Mouse (Mus musculus) frontal cortex, postnatal 36 days (tissue): ENCODE measurements around the gene Aldoart2.
"Not testable (repeated sequence)": the region's sequence is repeated elsewhere in the genome, so short reads cannot be mapped to it uniquely, and the experiment has no call there.

Experiments used
- DNase-seq, 2 experiments: peaks; one replicate each; pipeline ENCODE4 v3.0.0; 2022; ENCODE audit warnings: low spot score in 2 of 2

The Aldoart2 gene

DNA sequence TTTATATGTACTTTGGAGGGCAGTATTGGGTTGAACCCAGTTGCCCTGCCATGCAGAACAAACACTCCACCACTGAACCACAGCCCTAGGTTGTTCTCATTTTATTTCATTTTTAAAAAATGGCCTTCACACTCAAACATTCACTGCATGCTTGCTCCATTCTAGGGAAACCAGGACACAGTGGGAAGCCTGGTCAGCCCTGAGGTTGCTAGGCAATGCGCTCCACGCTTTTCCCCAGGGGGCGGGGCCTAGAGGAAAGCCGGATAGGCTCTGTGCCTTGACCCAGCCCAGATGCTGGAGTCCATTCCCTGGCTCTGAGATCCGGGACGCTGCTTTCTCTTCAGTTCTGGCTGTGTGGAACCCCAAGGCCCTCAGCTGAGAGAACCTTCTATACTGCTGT is 8.8 kb downstream of the Aldoart2 start:
- DNase-seq = no peak

DNA sequence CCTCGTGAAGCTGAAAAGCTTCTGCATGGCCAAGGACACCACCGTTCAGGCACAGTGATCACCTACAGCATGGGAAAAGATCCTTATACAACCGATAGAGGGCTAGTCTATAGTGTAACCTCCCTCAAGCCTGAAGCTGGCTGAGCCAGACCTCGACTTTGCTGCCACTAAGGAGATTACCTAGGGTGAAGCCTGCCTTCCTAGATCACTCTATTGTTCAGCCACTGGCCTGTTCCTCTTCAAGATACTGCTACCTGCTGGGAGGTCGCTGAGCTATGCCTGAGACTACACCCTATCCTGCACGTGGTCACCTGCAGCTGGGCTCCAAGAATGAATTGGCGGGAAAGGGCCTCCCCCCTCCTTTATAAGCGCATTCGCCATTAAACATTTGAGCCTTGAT is 21.9 kb downstream of the Aldoart2 start:
- DNase-seq = not testable (repeated sequence)

DNA sequence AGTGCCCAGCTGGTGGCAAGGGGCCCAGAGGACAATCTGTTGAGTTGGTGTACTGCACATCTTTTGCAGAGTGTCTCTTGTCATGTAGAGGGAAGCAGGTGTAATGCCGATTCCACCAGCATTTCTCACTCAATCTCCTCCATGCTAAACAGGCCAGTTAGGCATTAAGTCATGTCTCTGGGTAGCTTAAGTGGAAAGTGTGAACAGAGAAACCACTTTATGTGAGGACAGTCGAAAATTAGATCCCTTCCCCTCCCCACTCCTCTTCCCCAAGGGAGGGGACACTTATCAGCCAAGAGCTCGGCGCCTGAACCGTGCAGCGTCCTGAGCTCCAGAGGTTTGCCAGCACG is 33.5 kb downstream of the Aldoart2 start:
- DNase-seq = no peak

DNA sequence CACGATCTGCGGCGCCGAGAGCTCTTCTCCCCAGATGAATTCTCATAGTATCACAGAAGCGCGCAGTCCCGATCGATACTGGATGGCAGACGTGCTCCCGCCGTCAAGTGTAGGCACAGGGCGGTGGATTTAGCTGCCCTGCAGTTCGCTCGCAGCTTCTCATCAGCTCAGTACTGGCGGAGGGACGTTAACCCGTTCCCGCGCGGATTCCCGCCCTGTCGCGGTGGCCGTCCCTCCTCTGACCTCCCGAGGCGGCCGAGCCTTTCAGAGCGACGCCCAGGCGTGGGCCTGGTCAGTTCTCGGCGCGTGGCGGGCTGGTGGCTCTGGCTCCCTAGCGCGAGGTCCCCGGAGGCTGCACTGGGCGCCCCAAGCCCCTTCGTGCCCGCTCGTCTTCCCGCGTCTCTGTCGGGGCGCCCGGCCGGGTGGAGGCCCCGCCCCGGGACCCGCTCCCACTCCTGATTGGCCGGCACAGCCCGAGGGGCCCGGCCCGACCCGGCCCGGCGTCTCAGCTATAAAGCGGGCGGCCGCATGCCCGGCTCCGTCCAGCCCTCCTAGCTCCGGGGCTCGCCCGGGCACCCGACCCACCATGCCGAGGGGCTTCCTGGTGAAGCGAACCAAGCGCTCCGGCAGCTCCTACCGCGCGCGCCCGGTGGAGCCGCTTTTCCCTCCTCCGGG is 34.0 kb downstream of the Aldoart2 start, which contains the start of gene Insm2:
Gene Insm2 (plus strand): TSS at position 541 of the 675 bp plus-strand sequence.
- DNase-seq = peak in 1 of 2 experiments; percentile 10

DNA sequence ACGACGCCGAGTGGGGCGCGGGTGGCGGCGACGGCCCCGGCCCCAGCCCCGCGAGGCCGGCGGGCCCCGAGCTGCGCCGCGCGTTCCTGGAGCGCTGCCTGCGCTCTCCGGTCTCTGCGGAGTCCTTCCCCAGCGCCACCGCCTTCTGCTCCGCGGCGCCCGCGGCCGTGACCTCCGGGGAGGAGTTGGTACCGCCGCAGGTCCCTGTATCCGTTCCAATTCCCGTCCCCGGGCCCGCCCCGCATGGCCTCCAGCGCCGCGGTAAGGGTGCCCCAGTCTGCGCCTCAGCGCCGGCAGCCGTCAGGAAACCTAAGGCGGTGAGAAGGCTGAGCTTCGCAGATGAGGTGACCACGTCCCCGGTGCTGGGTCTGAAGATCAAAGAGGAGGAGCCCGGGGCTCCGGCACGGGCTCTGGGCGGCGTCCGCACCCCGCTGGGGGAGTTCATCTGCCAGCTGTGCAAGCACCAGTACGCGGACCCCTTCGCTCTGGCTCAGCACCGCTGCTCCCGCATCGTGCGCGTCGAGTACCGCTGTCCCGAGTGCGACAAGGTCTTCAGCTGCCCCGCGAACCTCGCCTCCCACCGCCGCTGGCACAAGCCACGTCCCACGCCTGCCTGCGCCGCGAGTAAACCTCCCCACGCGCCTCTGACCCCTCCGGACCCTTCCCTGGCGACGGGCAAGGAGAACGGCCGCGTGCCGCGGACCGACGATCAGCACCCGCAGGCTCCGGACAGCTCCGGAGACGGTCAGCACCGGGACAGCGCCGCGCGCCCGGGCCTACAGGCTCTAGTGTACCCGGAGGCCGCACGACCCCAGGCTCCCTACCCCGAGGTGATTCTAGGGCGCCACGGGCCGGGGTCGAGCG is 34.8 kb downstream of the Aldoart2 start:
- DNase-seq = peak; percentile 29 to 31

DNA sequence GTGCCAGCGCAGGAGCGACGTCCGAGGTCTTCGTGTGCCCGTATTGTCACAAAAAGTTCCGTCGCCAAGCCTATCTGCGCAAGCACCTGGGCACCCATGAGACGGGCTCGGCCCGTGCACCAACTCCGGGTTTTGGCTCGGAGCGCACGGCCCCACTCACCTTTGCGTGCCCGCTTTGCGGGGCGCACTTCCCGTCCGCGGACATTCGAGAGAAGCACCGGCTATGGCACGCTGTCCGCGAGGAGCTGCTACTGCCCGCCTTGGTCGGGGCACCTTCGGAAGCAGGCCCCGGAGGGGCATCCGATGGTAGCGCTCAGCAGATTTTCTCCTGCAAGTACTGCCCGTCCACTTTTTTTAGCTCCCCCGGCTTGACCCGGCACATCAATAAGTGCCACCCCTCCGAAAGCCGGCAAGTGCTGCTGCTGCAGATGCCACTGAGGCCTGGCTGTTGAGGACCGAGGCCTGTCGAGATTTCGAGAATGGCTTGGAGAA is 35.5 kb downstream of the Aldoart2 start:
- no peak for DNase-seq

DNA sequence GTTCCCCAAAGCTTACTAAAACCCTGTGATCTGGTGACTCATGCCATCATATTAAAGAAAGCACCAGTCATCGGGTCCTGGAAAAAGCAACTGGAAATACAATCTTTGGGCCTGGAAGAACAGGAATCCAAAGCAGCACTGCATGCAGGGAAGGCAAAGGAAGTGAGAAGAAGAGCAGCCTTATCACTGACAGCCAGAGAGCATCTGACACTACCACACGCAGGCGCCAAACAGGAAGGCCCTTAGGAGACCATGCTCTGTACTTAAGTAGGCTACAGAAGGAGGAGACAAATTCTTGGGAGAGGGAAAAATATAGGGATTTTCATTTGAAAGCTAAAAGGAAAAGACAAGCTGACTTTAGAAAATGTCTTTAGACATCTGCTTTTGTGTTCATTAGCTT is 39.4 kb downstream of the Aldoart2 start:
- DNase-seq = no peak

DNA sequence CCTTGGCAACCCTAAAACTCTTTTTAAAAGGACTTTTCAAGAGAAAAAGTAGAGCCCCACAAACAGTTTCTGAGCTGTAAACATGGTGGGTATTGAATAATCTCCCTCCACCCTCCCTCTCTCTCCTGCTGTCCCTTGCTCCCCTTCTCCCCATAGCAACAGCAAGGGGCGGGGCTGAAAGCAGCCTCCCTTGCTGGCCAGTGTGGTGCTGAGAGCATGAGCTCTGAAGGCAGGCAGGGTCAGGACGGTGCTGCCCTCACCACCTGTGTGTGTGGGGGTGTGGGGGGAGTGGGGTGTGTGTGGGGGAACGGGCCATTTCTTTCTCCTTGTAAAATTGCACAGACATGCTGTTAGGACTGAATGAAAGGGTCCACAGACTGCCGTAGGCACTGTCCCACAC is 42.9 kb downstream of the Aldoart2 start:
- DNase-seq = no peak

DNA sequence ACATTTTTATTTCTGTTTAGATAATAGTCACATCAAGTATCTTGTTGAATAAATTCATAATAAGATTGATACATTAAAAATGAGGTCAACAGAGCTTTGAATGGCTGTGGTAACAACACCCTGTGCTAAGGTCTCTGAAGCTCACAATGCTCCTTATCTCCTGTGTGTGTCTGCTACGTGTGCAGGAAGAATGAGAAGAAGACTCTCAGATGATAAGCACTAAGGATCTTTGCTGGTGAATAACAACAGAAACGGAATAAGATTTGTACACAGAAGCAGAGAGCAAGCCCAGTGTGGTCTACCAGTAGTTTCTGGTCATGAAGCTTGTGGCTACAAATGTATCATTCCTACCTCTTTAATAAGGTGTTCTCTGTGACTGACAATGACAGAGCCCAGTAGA is 45.8 kb downstream of the Aldoart2 start:
- no peak for DNase-seq
